Mouse (Mus musculus): ENCODE results near the gene H2-Aa. TPM values are rescaled to one million over a fixed set of nuclear protein-coding genes. Genes with fewer than 3 reads are reported as not detected.

H2-Aa gene
- total RNA-seq, 2 experiments from 2014 or later, result 0.93 to 2.1 TPM

Other genes with a start within 250 kb of the H2-Aa start
- 10 to 100 TPM; 26.8 to 27.4 TPM for gene Col11a2, start 248.4 kb downstream of the H2-Aa start, total RNA-seq (2021)
- gene H2-Oa, start 195.5 kb downstream of the H2-Aa start, total RNA-seq (2021), result not detected
- gene H2-DMa, start 168.3 kb downstream of the H2-Aa start, total RNA-seq (2021), result 10 to 100 TPM; 36.8 to 38.0 TPM
- 100 to 1,000 TPM; 248 to 278 TPM for gene Brd2, start 165.2 kb downstream of the H2-Aa start, total RNA-seq (2021)
- 1 to 10 TPM in 1 of 2 experiments, under 1 TPM in 1; 0.55 to 1.0 TPM for gene H2-DMb2, start 144.5 kb downstream of the H2-Aa start, total RNA-seq (2021)
- gene H2-DMb1, start 134.8 kb downstream of the H2-Aa start, total RNA-seq (2021), result under 1 TPM; 0.65 to 0.98 TPM
- gene Tap1, start 100.3 kb downstream of the H2-Aa start, total RNA-seq (2021), result 1 to 10 TPM; 2.8 to 3.2 TPM
- 1 to 10 TPM; 1.1 to 1.8 TPM for gene Psmb9, start 100.1 kb downstream of the H2-Aa start, total RNA-seq (2021)
- 1 to 10 TPM; 2.5 to 2.6 TPM for gene Psmb8, start 90.1 kb downstream of the H2-Aa start, total RNA-seq (2021)
- 1 to 10 TPM; 5.7 to 5.9 TPM for gene Tap2, start 84.3 kb downstream of the H2-Aa start, total RNA-seq (2021)
- gene H2-Ob, start 48.9 kb downstream of the H2-Aa start, total RNA-seq (2021), result under 1 TPM in 1 of 2 experiments, not detected in 1; 0.69 TPM
- 1 to 10 TPM; 2.3 to 2.7 TPM for gene H2-Ab1, start 30.1 kb downstream of the H2-Aa start, total RNA-seq (2021)
- gene H2-Eb1, start 18.0 kb upstream of the H2-Aa start, total RNA-seq (2021), result 1 to 10 TPM; 1.8 to 2.1 TPM
- gene H2-Eb2, start 37.8 kb upstream of the H2-Aa start, total RNA-seq (2021), result not detected
- gene Btnl2, start 67.0 kb upstream of the H2-Aa start, total RNA-seq (2021), result under 1 TPM; 0.48 to 0.74 TPM
- not detected for gene Btnl1, start 89.3 kb upstream of the H2-Aa start, total RNA-seq (2021)
- gene BC051142, start 111.0 kb upstream of the H2-Aa start, total RNA-seq (2021), result 1 to 10 TPM; 4.8 to 8.2 TPM
- gene Btnl4, start 189.5 kb upstream of the H2-Aa start, total RNA-seq (2021), result not detected
- not detected for gene Btnl6, start 229.5 kb upstream of the H2-Aa start, total RNA-seq (2021)

All from layer of hippocampus, postnatal 14 days (tissue).